Mouse (Mus musculus) liver, embryonic 13.5 days (tissue): ENCODE results near the gene Bin2. TPM values are rescaled to one million over a fixed set of nuclear protein-coding genes. Genes with fewer than 3 reads are reported as not detected.

ENCODE experiments used
- ATAC-seq: fragments of 200-750 bp; cut with Nextera tagmentation; 2 replicates; pipeline ENCODE4 v1.8.0; 2017; ENCODE audit warnings: low read depth, mild to moderate bottlenecking, moderate number of reproducible peaks, moderate library complexity
- DNase-seq: peaks from one replicate; pipeline ENCODE4 v3.0.0; 2022
- H3K27ac ChIP-seq: fragments of 300-500 bp; sonication (generic); 2 replicates; pipeline ENCODE4 v1.5.1; 2015; ENCODE audit warnings: moderate library complexity, mild to moderate bottlenecking, inconsistent platforms
- H3K27me3 ChIP-seq: fragments of 300-500 bp; sonication (generic); 2 replicates; pipeline ENCODE4 v1.6.1; 2015; ENCODE audit warnings: mild to moderate bottlenecking, inconsistent platforms
- H3K36me3 ChIP-seq: fragments of 300-500 bp; sonication (generic); 2 replicates; pipeline ENCODE4 v1.6.1; 2015; ENCODE audit warnings: mild to moderate bottlenecking, inconsistent platforms
- H3K4me1 ChIP-seq: fragments of 300-500 bp; sonication (generic); replicated peaks from 2 replicates; pipeline ENCODE4 v1.6.1; 2015; ENCODE audit warnings: inconsistent platforms
- H3K4me2 ChIP-seq: fragments of 300-500 bp; sonication (generic); 2 replicates; pipeline ENCODE4 v1.6.1; 2015; ENCODE audit warnings: inconsistent platforms, mild to moderate bottlenecking, moderate library complexity
- H3K4me3 ChIP-seq: fragments of 300-500 bp; sonication (generic); replicated peaks from 2 replicates; pipeline ENCODE4 v1.5.1; 2015; ENCODE audit warnings: mild to moderate bottlenecking, inconsistent platforms
- H3K9ac ChIP-seq: fragments of 300-500 bp; sonication (generic); 2 replicates; pipeline ENCODE4 v1.6.1; 2015; ENCODE audit warnings: mild to moderate bottlenecking, inconsistent platforms
- H3K9me3 ChIP-seq: fragments of 300-500 bp; sonication (generic); replicated peaks from 2 replicates; pipeline ENCODE4 v1.6.1; 2016; ENCODE audit warnings: inconsistent platforms
- WGBS: fragments of 180-500 bp; shearing (Covaris S2); methylation state at CpG from one replicate; pipeline ENCODE4 v1.1.7; 2015; ENCODE audit not compliant: insufficient replicate concordance; 5-methylcytosine and 5-hydroxymethylcytosine counted together
- polyA plus RNA-seq: library from polyadenylated mRNA; unstranded; fragments of >200 nt; fragmentation: Nextera tagmentation; extraction: Ambion mirVana; gene quantifications from 2 replicates; pipeline ENCODE4 v1.2.1, GENCODE M21; 2015

Bin2 gene
- polyA plus RNA-seq, result 19.7 and 25.7 TPM in 2 replicates

DNA sequence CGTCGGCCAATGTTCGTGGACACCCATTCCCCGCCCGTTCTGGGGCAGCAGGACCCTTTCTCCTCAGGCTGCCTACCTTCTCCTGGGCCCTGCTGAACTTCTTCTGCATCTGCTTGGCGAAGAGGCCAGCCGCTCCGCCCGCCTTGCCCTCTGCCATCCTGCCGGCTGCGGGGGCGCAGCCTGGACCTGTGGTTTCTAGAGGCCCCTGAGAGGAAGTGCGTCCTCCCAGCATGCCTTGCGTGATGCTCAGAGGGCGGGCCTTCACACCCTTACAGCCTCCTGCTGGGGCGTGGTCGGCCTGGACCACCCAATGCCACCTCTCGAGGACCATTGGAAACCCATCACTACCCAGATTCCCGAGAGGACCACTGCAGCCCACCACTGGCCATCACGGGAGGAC is at the start of gene Bin2:
Gene Bin2, minus strand, starts transcription at position 217 of the 400 bp plus-strand sequence.
- H3K4me3 ChIP-seq, result peak within 1 kb of the TSS; percentile 66
- H3K27ac ChIP-seq, result peak within 1 kb of the TSS; percentile 63
- peak; percentile 65 for DNase-seq
- peaks cover 76% of the 10 kb centered on the region for H3K4me1 ChIP-seq
- peak; percentile 61 for ATAC-seq
- 22% methylated on average over 20 of the region's 20 CpGs for WGBS
- no peaks in the 10 kb centered on the region for H3K27me3 ChIP-seq
- peak within 1 kb of the TSS; percentile 74 for H3K4me2 ChIP-seq
- H3K9ac ChIP-seq, result peak within 1 kb of the TSS; percentile 76
- no peaks in the 10 kb centered on the region for H3K36me3 ChIP-seq
- H3K9me3 ChIP-seq, result no peaks in the 10 kb centered on the region

DNA sequence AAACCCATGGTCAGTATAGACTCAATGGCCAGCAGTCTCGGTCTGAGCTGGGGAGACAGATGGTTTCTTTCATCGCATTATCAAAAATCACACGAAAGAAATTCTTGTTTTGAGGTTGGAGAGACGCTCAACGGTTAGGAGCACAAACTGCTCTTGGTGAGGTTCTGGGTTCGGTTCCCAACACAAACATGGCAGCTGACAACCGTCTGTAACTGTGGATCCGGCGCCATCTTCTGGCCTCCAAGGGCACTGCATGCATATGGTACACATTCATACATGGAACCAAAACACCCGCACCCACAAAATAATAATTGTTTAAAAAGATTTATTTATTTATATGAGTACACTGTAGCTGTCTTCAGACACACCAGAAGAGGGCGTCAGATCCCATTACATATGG is 49.2 kb upstream of the Bin2 start:
- no peaks in the 10 kb centered on the region for H3K36me3 ChIP-seq
- no peak for ATAC-seq
- no peak overlapping the region for H3K9ac ChIP-seq
- no peak overlapping the region for H3K27ac ChIP-seq
- H3K4me1 ChIP-seq, result 0 out of 2 replicates have a peak, but pooled peaks cover 7% of the 10 kb centered on the region
- H3K4me2 ChIP-seq, result no peak overlapping the region
- 0 out of 2 replicates have a peak, but pooled peaks cover 4% of the 10 kb centered on the region for H3K9me3 ChIP-seq
- H3K27me3 ChIP-seq, result peaks cover 15% of the 10 kb centered on the region
- H3K4me3 ChIP-seq, result no peak overlapping the region
- no peak for DNase-seq
- WGBS, result 73% methylated on average over 11 of the region's 11 CpGs

DNA sequence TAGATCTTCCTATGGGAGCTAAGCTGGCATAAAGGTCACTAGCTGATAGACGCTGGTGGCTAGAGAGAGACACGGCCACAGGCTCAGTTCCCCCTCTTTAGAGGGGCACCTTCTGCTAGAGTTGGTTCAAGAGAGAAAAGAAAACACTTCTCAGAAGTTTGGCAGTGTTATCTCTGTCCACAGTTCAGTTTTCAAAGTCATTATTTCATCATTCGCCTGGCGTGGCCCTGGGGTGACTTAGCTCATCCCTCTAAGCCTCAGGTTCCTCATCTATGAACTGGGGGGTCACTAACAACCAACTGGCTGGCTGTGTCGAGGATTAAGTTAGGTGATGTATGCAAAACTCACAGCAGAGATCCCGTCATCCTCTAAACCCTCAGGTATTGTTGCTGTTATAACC is 48.6 kb upstream of the Bin2 start:
- Histone ChIP-seq H3K4me1 (0 out of 2 replicates have a peak, but pooled peaks cover 7% of the 10 kb centered on the region), H3K4me2 (no peak overlapping the region), H3K27ac (no peak overlapping the region), H3K9ac (no peak overlapping the region), H3K4me3 (no peak overlapping the region), H3K36me3 (no peaks in the 10 kb centered on the region), H3K27me3 (peaks cover 15% of the 10 kb centered on the region; the same call in 1 of the 2 replicates), H3K9me3 (0 out of 2 replicates have a peak, but pooled peaks cover 4% of the 10 kb centered on the region)
- no peak for DNase-seq
- WGBS, result 45% methylated on average over 6 of the region's 6 CpGs
- no peak for ATAC-seq

DNA sequence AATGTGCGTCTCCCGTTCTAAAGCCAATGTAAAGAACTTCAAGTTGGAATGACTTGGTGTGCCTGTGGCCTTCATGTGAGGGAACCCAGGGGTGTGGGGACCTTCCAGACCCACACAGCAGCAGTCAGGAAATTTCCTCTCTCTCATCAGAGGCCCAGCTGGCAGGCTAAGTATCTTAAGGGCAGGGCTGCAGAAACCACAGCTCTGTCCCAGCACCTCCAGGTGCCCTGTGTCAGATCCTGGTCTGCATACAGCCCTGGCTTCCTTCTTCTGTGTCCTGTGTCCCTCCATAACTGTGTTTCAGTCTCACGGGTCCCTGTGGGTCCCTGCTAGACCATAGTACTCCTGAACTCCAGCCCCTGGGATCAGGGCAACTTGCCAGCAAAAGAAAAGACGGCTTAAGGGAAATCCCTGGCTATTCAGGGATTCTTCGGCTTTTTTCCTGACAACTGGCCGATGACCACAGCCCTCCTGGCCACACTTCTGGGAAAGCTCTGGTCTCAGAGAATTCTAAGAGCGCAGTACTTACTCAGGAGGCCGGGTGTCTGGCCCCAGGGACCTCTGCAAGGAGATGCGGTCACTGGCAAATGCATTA is 46.1 kb upstream of the Bin2 start:
- H3K9ac ChIP-seq, result no peak overlapping the region
- 64% methylated on average over 9 of the region's 9 CpGs for WGBS
- DNase-seq, result no peak
- 0 out of 2 replicates have a peak, but pooled peaks cover 2% of the 10 kb centered on the region for H3K4me1 ChIP-seq
- no peak overlapping the region for H3K4me3 ChIP-seq
- no peaks in the 10 kb centered on the region for H3K36me3 ChIP-seq
- H3K9me3 ChIP-seq, result 0 out of 2 replicates have a peak, but pooled peaks cover 4% of the 10 kb centered on the region
- no peak for ATAC-seq
- no peak overlapping the region for H3K4me2 ChIP-seq
- no peak overlapping the region for H3K27ac ChIP-seq
- peaks cover 10% of the 10 kb centered on the region; the same call in 1 of the 2 replicates for H3K27me3 ChIP-seq

DNA sequence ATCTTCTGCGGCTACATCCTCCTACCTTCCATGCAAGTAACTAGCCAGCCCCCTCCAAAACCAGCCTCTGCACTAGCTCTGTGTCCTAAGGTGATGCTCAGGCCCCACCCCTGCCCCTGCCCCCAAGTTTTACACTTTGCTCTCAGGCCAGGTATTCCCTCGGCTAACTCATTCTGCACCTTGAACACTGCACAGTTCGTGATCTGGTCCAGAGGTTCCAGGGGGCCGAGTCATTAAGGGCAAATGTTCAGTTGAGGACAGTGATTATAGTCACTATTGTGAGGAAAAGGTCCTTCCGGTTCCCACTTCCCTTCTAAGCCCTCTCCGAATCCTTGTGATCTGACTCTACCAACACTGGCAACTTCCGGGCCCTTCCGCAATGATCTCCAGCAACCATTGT is 45.1 kb upstream of the Bin2 start:
- 0 out of 2 replicates have a peak, but pooled peaks cover 4% of the 10 kb centered on the region for H3K9me3 ChIP-seq
- no peak overlapping the region for H3K9ac ChIP-seq
- no peak overlapping the region for H3K4me3 ChIP-seq
- no peak for ATAC-seq
- no peak overlapping the region for H3K27ac ChIP-seq
- H3K4me2 ChIP-seq, result no peak overlapping the region
- DNase-seq, result no peak
- no peaks in the 10 kb centered on the region for H3K27me3 ChIP-seq
- no peaks in the 10 kb centered on the region for H3K36me3 ChIP-seq
- 0 out of 2 replicates have a peak, but pooled peaks cover 2% of the 10 kb centered on the region for H3K4me1 ChIP-seq
- 69% methylated on average over 8 of the region's 8 CpGs for WGBS

DNA sequence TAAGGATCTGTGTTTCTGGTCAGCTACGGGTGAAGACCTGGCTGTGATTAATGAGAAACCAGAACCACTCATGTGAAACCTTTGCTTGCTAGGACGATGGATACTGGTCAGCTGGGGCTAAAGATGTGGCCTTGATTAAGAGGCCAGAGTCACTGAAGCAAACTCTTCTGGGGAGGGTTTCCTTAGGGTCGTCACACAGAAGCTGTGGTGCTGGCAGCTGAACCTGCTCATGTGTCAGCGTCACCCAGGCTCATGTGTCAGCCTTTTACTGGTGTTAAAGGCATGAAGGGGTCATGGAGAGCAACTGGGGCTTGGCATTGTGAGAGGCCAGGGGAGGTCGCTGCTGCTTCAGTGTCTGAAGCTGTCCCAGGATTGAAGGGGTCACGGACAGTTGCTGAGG is 41.5 kb upstream of the Bin2 start:
- H3K27me3 ChIP-seq, result no peaks in the 10 kb centered on the region
- H3K4me1 ChIP-seq, result peaks cover 18% of the 10 kb centered on the region
- no peak overlapping the region for H3K9ac ChIP-seq
- ATAC-seq (no peak), DNase-seq (no peak)
- no peaks in the 10 kb centered on the region for H3K36me3 ChIP-seq
- H3K27ac ChIP-seq, result no peak overlapping the region
- H3K4me2 ChIP-seq, result no peak overlapping the region
- 61% methylated on average over 6 of the region's 6 CpGs for WGBS
- H3K4me3 ChIP-seq, result no peak overlapping the region
- no peaks in the 10 kb centered on the region for H3K9me3 ChIP-seq

DNA sequence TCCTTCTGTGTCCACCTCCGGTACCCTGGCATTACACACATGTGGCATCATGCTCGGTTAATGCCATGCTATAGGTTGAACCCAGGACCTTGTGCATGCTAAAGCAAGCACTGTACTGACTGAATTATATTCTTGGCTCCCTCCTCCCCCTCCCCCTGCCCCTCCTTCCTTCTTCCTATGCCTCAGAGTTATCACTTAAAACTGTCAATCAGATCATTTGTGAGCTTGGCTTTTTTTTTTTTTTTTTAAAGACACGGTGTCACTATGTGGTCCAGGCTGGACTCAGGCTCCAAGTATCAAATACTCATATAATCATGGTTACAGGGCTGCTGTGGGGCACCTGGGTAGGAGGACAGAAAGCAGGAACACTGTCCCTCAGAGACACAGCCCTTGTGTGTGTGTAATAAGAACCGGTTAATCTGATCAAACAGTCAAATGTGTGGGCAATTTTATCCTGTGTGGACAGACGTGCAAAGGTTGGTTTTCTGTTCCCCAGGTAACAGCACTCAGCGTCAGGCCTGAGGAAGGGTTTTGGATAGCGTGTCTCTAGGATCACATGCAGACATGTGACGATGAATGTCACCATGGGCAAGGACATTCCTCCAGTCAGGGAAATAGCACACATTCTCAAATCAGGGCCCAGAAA is 39.2 kb upstream of the Bin2 start:
- ATAC-seq (no peak), DNase-seq (no peak)
- H3K9me3 ChIP-seq, result no peaks in the 10 kb centered on the region
- no peak overlapping the region for H3K9ac ChIP-seq
- no peak overlapping the region for H3K4me2 ChIP-seq
- no peak overlapping the region for H3K4me3 ChIP-seq
- no peak overlapping the region for H3K27ac ChIP-seq
- H3K4me1 ChIP-seq, result peaks cover 25% of the 10 kb centered on the region
- WGBS, result 33% methylated on average over 8 of the region's 8 CpGs
- peaks cover 12% of the 10 kb centered on the region for H3K27me3 ChIP-seq
- no peaks in the 10 kb centered on the region for H3K36me3 ChIP-seq

DNA sequence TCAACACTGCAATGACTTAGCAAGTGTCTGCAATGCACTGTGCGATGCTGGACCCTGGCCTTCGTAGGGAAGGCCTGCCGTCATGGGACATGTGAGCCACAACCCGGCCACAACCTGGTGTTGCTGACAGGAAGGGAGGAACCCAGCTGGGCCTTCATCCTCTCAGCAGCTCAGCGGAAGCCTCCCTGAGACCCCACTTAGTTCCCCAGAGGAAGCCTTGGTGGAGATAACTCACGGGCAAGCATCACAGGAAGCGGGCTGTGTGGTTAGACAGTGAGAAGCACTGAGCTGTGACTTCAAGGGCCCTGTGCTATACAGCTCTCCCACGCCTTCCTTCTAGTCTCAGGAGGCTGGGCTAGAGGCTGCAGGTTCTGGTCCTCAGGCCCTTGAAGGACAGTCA is 36.9 kb upstream of the Bin2 start:
- H3K4me2 ChIP-seq, result no peak overlapping the region
- WGBS, result 25% methylated on average over 8 of the region's 8 CpGs
- ATAC-seq (no peak), DNase-seq (peak; percentile 18)
- no peak overlapping the region for H3K4me3 ChIP-seq
- no peak overlapping the region for H3K27ac ChIP-seq
- peaks cover 41% of the 10 kb centered on the region for H3K4me1 ChIP-seq
- H3K9me3 ChIP-seq, result no peaks in the 10 kb centered on the region
- no peaks in the 10 kb centered on the region for H3K36me3 ChIP-seq
- peaks cover 19% of the 10 kb centered on the region for H3K27me3 ChIP-seq
- no peak overlapping the region for H3K9ac ChIP-seq

DNA sequence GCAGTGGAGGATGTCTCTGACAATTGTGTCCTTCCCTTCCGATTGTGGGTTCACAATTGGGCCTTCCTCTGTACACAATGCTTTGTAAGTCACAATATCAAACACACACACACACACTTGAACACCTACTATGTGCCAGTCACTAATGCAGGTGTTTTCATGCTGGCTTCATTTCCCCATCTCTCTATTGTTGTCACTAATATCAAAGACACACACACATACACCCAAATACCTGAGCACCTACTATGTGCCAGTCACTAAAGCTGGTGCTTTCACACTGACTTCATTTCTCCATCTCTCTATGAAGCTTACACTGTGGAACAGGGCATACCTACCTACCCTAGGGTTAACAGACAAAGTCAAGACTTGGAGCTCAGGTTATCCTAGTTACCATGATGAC is 36.0 kb upstream of the Bin2 start:
- Histone ChIP-seq H3K9me3 (no peaks in the 10 kb centered on the region), H3K36me3 (no peaks in the 10 kb centered on the region), H3K27me3 (peaks cover 19% of the 10 kb centered on the region), H3K4me1 (peaks cover 49% of the 10 kb centered on the region), H3K27ac (no peak overlapping the region), H3K4me2 (no peak overlapping the region), H3K4me3 (no peak overlapping the region), H3K9ac (no peak overlapping the region)
- ATAC-seq, result no peak
- no peak for DNase-seq
- WGBS, result 59% methylated on average over 1 of the region's 1 CpGs

DNA sequence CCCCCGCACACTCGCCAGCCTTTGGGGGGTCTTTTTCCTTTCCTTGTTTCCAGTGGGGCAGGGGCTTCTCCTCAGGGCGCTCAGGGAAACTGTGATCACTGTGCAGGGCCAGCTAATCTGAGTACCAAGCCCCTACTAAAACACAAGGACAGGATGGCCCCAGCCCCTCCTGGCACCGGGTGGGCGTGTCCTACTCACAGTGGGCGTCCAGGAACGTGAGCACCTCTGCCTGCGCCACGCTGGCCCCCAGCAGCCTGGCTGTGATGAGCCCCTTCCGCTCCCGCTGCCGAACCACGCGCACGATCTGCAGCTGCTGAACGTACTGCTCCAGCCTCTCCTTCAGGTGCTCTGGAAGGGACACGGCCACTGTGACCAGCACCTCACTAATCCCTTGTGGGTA is 34.6 kb upstream of the Bin2 start:
- WGBS, result 25% methylated on average over 17 of the region's 17 CpGs
- no peak for ATAC-seq
- Histone ChIP-seq H3K4me2 (no peak overlapping the region), H3K4me1 (peaks cover 57% of the 10 kb centered on the region), H3K27ac (no peak overlapping the region), H3K4me3 (no peak overlapping the region), H3K9ac (no peak overlapping the region), H3K9me3 (no peaks in the 10 kb centered on the region), H3K36me3 (no peaks in the 10 kb centered on the region), H3K27me3 (peaks cover 19% of the 10 kb centered on the region)
- DNase-seq, result no peak

DNA sequence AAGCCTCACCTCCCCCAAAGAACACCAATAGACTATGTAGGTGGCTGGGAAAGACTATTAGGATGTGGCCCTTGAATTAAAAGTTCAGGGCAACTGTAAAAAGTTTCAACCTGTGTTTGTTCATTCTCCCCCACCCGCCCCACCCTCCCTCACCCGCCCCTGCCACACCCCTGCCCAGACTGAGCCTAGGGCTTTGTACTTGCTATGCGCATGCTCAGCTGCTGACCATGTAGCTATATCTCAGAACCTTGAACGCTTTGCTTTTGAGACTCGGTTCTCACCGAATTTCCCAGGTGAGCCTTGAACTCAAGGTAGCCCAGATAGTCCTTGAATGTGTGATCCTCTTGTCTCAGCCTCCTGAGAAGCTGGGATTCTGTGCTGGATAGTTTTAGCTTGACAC is 32.5 kb upstream of the Bin2 start:
- no peaks in the 10 kb centered on the region for H3K9me3 ChIP-seq
- peak overlapping the region; percentile 13; the same call in 1 of the 2 replicates for H3K4me2 ChIP-seq
- peaks cover 19% of the 10 kb centered on the region for H3K27me3 ChIP-seq
- DNase-seq (no peak), ATAC-seq (no peak)
- H3K36me3 ChIP-seq, result no peaks in the 10 kb centered on the region
- peaks cover 49% of the 10 kb centered on the region for H3K4me1 ChIP-seq
- H3K4me3 ChIP-seq, result no peak overlapping the region
- H3K9ac ChIP-seq, result no peak overlapping the region
- H3K27ac ChIP-seq, result no peak overlapping the region
- 31% methylated on average over 6 of the region's 6 CpGs for WGBS
